Mouse (Mus musculus) layer of hippocampus, postnatal 36 days (tissue): ENCODE measurements at regions not wholly inside any gene's neighbourhood (a gene's known extent, or its start where the extent isn't known, plus 50 kb on each side); places are given as distances from the start of the nearest gene placed in this dataset.
A peak's percentile ranks its signal among the peaks of the same experiment; 100 is the strongest.

Experiments used
- DNase-seq, 2 experiments: peaks; one replicate each; pipeline ENCODE4 v3.0.0; 2022

GRCm38 (mm10) chr13:44248401-44248800, 463.8 kb downstream of the Cd83 start:
- DNase-seq, result no peak

GRCm38 (mm10) chr13:44249119-44249518, 464.5 kb downstream of the Cd83 start:
- no peak for DNase-seq

GRCm38 (mm10) chr13:44250474-44251201, 466.1 kb downstream of the Cd83 start:
- no peak for DNase-seq

- DNase-seq, result no peak
These were observed 466.9 kb downstream of the Cd83 start for GRCm38 (mm10) chr13:44251503-44251902.

GRCm38 (mm10) chr13:44252496-44252895, 467.9 kb downstream of the Cd83 start:
- no peak for DNase-seq

GRCm38 (mm10) chr13:44258422-44258821, 470.9 kb upstream of the Jarid2 start:
- no peak for DNase-seq

- DNase-seq, result no peak
These were observed 469.2 kb upstream of the Jarid2 start for GRCm38 (mm10) chr13:44260039-44260438.

GRCm38 (mm10) chr13:44260637-44261333, 468.5 kb upstream of the Jarid2 start:
- DNase-seq, result no peak

GRCm38 (mm10) chr13:44272746-44273524, 456.3 kb upstream of the Jarid2 start:
- DNase-seq, result no peak

GRCm38 (mm10) chr13:44277952-44278351, 451.3 kb upstream of the Jarid2 start:
- DNase-seq, result no peak

- DNase-seq, result no peak
These were observed 450.2 kb upstream of the Jarid2 start for GRCm38 (mm10) chr13:44279036-44279435.

- no peak for DNase-seq
These were observed 449.0 kb upstream of the Jarid2 start for GRCm38 (mm10) chr13:44280296-44280695.

- no peak for DNase-seq
These were observed 447.5 kb upstream of the Jarid2 start for GRCm38 (mm10) chr13:44281796-44282195.

GRCm38 (mm10) chr13:44282306-44282705, 447.0 kb upstream of the Jarid2 start:
- DNase-seq, result no peak

GRCm38 (mm10) chr13:44282731-44283571, 446.3 kb upstream of the Jarid2 start:
- peak; percentile 35 to 38 for DNase-seq

GRCm38 (mm10) chr13:44285881-44286280, 443.4 kb upstream of the Jarid2 start:
- DNase-seq, result no peak

GRCm38 (mm10) chr13:44290199-44290598, 439.1 kb upstream of the Jarid2 start:
- DNase-seq, result no peak

GRCm38 (mm10) chr13:44292476-44293056, 436.7 kb upstream of the Jarid2 start:
- no peak for DNase-seq

- DNase-seq, result peak in 1 of 2 experiments; percentile 19
These were observed 435.4 kb upstream of the Jarid2 start for GRCm38 (mm10) chr13:44293736-44294416.

- DNase-seq, result no peak
These were observed 433.7 kb upstream of the Jarid2 start for GRCm38 (mm10) chr13:44295621-44296020.

- no peak for DNase-seq
These were observed 428.7 kb upstream of the Jarid2 start for GRCm38 (mm10) chr13:44300611-44301010.
